Mouse (Mus musculus) telencephalon, adult 2 months (tissue): ENCODE data around the gene Nadsyn1.

Experiments used
- DNase-seq: peaks from one replicate; pipeline ENCODE4 v3.0.0-alpha.2; 2011; ENCODE audit warnings: low read depth, low spot score

The Nadsyn1 gene

DNA sequence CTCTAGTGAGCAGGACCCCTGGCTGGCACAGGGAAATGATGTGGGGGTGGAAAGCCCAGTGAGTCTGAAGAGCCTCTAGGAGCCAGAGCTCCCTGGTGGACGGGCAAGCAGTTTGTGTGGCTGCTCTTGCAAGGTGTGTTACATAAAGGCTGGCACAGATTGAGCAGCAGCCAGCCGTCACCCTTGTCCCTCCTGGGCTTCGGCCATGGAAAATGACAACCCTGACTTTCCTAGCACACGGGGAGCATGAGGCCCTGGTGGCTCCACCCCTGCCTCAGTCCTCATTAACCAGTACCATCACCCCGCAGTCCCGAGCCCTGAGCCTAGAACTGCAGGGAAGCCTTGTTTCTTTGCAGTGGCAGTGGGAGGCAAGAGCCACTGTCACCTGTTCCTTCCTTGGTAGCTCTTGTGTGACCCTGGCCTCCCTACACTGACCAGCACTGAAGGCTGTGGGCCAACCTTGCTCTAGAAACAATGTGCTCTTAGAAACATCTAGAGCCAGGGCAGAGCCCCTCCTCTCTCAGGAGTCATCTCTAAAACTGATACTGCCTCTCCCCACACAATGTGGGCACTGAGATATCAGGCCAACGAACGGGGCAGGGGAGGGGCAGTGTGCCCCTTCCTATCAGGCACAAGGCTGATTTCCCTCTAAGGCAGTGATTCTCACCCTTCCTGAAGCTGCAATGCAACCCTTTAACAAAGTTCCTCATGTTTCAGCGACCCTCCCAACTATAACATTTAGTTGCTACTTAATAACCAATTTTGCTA is 67.1 kb downstream of the Nadsyn1 start:
- no peak for DNase-seq

DNA sequence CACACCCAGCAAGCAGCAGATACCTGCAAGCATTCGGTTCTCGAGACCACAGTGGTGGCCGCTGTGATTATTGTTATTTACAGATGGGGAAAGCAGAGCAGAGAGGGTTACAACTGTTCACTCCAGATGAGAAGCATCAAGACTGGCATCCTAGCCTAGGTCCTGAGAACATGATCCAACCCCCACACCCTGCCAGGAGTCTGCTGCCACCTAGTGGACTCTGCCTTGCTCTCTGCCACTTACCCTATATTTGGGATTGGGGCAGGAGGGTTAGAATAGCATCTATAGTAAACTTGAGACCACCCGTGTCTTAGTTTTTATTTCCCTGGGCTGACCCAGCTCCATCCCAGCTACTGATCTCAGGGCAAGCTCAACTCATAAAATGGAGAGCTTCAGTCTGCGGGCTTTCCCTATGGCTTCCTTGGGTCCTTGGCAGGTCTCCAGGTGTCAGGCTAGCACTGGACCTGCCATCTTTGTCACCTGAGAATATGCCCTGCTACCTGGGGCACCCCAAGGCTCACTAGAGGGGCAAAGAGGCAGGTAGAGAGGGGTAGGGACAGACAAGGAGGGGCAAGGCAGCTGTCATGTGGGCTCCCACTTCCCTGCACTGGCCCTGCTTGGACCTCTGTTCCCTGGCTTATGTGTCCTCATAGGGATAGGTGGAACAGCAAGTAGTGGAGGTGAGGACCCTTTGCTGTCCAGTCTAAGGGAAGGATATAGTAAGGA is 68.5 kb downstream of the Nadsyn1 start:
- DNase-seq, result no peak

- no peak for DNase-seq
Observed at GRCm38 (mm10) chr7:143752606-143753005, 70.0 kb downstream of the Nadsyn1 start.

GRCm38 (mm10) chr7:143752056-143752455 is 70.6 kb downstream of the Nadsyn1 start:
- no peak for DNase-seq

GRCm38 (mm10) chr7:143751380-143751779 is 71.3 kb downstream of the Nadsyn1 start:
- DNase-seq, result no peak

DNA sequence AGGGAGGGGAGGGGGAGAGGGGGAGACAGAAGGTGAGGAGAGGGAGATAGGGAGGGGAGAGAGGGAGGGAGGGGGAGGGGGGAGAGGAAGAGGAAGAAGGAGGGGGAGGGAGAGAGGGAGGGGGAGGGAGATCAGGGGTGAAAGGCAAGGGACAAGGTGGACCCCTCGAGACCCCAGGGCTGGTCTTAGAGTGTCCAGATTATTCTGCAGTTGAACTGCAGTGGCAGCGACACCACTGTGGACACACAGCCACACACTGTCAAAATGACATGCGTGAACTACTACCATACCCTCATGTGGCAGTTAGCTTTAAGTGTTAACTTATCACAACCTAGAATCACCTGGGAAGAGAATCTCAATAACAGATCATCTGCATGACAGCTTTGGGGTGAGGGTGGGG is 73.6 kb downstream of the Nadsyn1 start:
- no peak for DNase-seq

GRCm38 (mm10) chr7:143748041-143748868 is 74.4 kb downstream of the Nadsyn1 start:
- peak; percentile 81 for DNase-seq
